Mouse (Mus musculus): Measurements from ENCODE around the gene Rps6kb1. TPM values are rescaled to one million over a fixed set of nuclear protein-coding genes. Genes with fewer than 3 reads are reported as not detected.

Gene Rps6kb1
- 10 to 100 TPM; 38.5 to 41.6 TPM for total RNA-seq (2021)

DNA sequence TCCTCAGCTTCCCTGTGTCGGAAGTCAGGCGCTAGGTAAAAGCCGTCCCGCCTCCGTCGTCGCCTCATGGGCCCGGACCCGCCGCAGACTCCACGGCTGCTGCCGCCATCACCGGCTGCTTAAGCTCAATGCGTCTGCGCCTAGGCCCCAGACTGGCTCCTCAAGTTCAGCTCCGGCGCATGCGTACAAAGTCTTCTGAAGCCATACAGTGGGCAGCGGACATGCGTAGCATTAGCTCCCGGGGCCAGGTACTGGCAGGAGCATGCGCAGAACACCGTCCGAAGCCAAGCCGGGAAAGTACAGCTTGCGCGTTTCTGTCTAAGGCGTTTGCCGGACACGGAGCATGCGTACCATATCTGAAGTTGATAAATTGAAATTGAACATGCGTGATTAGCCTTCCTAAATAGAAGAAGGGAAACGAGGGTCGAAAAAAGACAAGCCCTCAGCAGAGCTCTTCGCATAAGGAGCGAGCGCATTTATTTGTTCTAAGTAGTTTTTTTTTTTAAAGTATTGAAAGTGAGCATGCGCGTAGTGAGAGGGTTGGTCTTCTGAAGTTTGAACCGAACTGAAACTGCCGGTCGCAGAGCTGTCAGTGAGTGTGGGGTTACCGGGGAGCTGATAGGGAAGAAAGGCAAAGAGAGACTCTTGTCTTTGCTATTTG, at the start of gene Rps6kb1, which contains the start of gene Tubd1:
Gene Rps6kb1 (minus strand): TSS at position 167 of the 661 bp plus-strand sequence.
Gene Tubd1 (plus strand): TSS at position 353 of the 661 bp plus-strand sequence.
- peak; percentile 99 for DNase-seq

DNA sequence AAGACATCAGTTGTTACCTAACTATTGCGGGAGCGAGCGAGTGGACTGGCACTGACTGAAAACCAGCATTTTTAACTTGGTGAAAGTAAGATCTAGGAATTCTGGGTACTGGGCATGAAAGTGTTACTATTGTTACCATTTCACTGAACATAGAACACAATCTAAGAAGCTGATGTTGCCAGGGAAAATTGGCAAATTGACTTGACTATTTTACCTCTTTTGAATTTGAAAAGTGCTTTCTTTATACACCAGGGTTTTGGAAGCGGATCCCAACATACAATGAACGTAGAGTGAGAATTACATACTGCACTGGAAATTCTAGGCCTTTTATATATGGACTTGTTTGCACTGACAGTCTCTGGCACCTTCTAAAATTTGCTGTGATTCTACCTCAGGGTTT, 48.8 kb upstream of the Rps6kb1 start:
- no peak for DNase-seq

DNA sequence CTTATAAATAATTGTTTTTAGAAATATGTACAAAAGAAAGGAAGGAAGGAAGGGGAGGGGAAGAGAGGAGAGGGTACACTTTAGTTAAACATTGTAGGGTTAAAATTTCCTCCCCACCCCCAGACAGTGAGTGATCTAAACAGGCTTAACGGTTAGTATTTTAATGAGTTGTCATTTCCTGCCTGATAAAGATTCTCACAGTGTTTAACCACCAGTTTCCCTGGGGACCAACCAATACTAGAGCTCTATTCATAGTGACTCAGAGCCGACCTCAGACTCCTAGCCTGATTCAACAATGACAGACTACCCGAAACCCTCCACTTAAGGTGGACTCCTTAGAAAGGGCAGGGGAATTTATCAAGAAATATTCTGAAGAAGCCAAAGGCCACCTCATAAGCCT, 48.4 kb upstream of the Rps6kb1 start:
- no peak for DNase-seq

DNA sequence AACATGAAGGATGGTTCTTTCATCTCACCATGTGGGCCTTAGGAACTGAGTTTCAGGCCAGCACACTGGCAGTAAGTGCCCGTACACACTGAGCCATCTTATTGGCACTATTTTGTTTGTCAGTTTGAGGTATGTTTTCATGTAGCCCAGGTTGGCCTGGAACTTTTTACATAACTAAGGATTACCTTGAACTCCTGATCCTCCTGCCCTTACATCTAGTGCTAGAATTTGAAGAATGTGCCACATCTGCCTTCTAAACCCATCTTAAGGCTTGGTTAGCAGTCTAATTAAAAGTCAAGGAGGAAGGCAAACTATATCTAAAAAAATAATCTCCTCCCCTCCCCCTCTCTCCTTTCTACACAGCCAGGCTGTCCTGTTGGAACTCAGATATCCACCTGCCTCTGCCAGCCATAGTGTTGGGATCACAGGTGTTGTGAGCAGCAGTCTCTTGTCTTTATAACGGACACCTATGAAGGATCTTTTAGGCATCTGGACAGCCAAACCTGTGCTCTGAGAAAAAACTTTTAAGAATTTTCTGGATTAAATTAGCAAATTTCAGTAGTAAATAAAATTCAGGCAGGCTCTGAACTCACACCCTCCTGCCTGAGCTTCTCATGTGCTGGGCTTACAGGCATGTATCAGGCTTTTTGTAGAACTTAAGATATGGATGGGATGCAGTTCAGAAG, 47.5 kb upstream of the Rps6kb1 start:
- no peak for DNase-seq

DNA sequence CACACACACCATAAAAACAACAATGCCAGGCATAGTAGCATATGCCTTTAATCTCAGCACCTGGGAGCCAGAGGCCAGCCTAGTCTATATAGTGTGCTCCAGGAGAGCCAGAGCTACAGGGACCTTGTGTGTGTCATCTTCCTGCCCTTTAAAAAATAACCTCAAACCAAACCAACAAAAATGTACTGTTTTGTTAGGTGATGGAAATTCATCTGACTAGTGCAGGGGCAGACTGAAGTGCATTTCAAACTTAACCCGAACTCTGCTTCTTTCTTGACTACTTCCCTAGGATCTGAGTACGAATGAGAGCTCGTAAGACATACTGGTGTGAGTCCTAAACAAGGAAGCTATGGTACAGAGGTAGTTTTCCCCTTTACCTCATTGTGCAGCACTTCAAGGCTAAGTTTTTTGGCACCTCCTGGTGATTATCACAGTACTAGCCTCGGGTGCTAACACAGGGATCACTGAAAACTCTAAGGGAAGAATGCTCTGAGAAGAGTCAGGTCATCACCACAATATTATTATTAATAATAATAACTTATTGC, 46.8 kb upstream of the Rps6kb1 start:
- no peak for DNase-seq

DNA sequence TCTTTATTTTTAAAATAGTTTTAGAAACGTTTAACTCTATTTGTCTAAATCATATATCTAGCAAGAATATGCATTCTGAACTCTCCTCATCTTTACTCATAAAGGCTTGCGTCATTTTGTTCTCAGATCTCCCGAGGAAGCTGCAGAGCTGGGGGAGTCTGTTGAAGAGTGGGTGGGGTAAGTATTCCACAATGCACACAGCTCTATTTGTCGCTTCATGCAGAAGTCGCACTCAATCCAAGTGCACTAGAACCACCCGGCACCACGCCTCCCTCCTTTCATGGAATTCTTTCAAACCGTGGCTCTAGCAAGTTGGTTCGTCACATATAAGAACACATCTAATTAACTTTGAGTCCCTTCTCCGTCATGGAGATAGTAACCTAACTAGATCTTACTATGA, 46.0 kb upstream of the Rps6kb1 start:
- DNase-seq = no peak

DNA sequence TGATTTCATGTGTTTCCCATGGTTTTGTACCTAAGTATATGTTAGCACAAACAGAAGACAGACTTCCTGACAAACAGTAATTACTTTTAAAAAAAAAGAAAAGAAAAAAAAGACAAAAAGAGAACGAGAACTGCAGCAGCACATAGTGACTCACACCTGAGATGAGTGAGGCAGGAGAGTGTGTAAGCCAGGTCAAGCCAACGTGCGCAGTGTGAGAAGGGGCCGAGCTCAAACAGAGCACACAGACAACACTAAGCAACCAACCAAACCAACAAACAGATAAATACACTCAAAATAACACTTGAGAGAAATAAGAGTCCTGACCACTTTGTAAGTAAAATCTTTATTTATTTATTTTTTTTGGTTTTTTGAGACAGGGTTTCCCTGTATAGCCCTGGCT, 45.5 kb upstream of the Rps6kb1 start:
- DNase-seq = no peak

DNA sequence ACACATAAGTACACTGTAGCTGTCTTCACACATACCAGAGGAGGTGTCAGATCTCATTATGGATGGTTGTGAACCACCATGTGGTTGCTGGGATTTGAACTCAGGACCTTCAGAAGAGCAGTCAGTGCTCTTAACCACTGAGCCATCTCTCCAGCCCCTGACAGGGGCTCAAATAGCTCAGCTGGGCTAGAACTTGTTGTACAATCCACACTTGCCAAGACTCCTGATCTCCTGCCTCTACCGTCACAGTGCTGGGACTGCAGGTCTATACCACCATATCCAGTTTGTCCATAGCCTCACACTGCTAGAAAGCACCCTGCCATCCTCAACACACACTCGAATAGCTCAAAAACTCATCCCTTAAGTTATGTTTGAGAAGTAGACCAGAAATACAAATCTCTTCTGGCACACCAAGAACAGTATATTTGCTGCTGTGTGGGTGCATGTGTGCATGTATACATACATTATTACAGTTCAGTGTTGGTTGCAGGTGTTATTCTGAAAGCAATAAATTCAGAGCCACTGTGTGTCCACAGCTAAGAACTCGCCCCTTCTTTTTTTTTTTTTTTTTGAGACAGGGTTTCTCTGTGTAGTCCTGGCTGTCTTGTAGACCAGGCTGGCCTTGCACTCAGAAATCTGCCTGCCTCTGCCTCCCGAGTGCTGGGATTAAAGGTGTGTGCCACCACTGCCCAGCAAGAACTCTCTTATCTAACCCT, 44.1 kb upstream of the Rps6kb1 start:
- DNase-seq = no peak

DNA sequence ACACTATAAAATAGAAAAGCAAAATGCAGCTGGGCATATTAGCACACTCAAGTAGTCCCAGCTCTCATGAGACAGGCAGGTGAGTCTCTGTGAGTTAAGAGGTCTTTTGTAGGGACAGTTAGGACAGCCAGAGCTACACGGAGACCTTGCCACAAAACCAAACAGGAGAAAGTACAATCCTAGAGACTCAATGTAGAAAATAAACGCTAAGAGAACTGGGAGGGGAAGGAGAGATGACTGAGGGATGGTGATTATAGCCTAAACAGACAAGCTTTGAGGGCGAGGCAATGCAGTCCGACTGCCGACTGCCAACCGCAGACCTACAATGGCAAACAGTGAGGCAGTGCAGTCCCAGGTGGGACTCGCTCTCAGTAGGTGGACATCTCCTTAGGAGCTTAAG, 43.2 kb upstream of the Rps6kb1 start:
- no peak for DNase-seq

DNA sequence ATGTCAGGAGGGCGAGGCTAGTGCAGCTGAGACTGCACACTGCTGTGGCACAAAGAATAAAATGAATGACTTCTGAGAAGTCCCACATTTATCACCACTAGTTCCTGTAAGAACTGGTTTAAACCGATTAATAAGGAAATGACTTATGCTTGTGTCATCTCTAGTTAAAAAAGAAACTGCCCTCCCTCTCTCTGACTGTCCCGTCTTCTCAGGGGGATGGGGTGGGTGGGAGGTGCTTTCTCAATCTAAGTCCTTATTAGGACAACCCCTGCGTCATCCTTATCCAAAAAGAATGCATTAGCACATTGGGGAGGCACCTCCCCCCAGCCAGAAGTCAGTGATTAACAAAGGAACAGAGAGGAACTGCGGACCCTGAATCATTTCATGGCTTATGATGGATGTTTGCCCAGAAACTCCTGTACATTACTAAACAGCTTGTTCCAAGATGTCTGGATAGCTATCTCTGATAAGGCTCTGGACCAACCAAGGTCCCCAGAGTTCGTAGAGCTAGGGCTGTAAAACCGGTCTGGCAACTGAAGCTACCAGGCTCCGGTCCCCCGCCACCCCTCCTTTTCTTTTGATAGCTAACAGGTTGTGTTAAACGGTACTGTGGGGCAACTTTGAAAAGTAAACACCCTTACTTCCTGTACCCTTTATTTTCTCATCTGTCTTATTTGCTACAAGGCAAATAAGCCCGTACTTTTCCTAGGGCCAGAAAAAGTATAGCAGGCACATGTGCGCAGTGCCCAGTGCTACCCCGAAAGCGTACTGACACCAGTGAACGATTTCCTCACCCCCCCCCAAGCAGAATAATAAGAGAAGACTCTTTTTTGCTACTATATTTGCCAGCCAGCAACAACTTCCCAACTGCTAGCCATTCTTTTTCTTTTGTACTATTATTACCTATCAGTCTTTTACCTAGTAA, 42.5 kb upstream of the Rps6kb1 start:
- DNase-seq = no peak

DNA sequence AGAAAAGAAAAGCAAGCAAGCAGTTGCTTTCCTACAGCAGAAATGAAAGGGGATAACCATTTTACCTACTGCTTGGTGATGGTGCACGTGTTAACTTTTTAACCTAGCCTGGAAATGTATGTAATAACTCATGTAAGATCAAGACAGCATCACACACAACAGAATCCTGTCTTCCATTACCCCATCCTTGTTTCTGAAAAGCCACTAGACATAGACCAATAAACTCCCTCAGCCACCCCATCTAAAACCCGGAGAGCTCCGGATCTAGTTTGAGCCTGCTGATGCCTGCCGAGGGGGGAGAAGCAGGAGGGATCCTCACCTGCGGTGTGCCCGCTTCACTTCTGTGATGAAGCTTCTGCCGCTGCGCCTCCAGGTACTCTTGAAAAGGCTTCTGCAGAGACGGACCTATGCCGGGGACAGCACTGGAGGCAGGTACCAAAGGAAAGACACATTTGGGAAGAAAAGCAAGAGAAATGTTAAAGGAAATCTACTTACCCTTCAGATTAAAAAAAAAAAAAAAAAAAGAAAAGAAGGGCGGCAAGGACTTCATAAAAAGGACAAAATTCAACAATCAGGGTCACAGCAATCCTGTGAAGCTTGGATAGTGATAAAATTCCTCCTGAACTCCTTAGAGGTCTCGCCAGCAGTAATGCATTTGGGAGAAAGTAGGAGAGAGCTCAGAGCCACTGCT, 41.7 kb upstream of the Rps6kb1 start:
- no peak for DNase-seq

DNA sequence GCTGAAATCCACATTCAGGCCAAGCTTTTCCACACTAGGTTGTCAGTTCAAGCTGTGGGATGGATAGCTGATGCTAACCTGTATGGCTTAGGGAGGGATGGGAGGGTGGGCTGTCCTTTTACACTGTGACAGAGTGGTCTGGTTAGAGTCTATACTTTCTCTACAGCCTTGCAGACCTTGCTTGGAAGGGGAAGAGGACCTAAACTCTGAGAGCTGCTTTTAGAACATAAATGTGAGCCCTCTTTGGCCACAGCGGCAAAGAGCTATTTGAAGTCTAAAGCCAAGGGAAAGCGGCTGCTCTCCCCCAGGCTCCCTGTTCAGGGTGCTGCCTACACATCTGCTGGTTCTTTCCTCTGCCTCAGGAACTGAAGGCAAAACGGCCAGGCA, 41.0 kb upstream of the Rps6kb1 start:
- DNase-seq = no peak

DNA sequence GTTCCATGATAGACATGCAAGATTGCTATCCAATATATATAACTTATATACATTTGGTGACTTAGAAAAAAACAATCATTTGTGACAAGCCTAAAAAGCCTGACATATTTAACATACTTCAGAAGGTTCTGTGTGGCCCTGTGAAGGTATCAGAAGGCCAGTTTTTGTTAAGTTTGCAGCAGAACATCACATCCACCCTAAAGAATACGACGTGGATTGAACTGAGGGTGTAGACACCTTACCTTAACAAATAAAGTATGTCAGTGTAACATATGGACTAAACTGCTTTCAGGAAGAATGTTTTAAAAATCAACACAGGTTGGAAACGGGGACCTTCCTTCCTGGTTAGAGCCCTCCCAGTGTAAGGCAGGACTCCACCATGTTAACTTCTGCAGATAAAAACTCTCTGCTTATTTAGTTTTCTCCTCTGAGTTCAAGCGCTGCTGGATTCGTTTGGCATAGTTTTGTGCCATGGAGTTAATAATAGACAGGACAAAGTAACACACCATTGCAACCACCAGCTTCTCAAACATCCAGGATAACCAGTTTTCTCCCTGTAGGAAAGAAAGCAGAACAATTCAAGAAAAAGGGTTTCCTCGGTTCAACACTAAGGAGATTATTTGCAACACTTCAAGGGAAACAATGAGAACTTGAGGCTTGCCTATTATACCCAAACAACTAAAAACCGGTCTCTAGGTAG, 40.4 kb upstream of the Rps6kb1 start:
- DNase-seq = no peak

DNA sequence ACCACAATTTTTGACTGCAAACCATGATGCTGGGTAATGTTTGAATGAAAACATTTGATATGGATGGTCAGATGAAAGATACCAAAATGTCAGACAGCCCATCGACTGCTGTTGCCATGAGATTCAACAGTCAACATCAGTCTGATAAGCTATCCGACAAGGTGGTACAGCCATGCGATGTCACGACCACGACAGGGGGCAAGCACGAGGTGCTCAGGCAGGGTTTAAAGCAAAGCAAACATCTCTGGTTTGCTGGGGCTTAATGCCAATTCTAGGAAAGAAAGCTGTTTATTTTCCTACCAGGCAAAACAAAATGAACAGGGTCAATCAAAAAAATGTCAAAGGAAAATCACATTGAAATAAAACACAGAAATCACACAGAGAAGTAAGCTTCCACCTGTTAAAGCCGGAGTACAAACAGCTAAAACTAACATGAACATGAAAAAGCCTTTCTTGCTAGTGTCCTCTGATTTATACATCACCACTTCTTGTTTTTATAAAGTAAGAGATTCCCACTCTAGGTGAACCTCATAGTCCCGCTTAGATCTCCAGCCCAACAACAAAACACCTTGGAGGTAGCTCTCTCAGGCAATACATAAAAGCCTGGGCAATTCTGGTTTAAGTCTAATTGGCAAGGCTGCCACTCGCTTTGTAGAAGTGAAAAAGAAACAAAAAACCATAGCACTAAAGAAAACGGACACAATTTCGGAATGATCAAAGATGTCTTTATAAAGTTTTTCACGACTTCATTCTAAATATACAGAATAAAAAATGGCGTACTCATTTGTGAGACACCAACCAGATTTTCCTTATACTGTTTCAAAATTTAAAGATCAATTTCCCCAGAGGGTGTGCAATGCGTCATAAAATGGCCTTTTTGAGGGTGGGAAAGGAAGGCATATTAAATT, 39.6 kb upstream of the Rps6kb1 start:
- no peak for DNase-seq

DNA sequence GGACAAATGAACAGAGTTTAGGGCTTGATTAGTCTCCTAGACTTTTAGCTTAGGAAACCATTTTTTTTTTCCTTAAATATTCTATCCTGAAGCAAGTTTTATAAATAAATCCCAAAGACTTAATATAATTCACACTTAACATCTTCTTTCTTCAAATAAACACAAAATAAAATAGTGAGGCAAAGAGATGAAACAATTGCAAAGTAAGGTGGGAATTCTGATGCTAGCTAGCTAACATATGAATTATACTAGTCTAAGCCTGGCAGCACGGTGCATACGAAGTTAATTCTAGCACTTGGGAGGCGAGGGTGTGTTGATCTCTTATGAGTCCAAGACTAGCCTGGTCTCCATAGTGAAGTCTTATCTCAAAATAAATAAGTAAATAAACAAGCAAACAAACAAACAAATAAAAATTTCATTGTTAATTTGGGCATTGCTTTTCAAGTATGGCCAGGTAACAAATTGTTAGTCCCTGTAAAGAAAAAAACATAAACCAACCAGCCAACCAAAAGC, 38.8 kb upstream of the Rps6kb1 start:
- DNase-seq = no peak

DNA sequence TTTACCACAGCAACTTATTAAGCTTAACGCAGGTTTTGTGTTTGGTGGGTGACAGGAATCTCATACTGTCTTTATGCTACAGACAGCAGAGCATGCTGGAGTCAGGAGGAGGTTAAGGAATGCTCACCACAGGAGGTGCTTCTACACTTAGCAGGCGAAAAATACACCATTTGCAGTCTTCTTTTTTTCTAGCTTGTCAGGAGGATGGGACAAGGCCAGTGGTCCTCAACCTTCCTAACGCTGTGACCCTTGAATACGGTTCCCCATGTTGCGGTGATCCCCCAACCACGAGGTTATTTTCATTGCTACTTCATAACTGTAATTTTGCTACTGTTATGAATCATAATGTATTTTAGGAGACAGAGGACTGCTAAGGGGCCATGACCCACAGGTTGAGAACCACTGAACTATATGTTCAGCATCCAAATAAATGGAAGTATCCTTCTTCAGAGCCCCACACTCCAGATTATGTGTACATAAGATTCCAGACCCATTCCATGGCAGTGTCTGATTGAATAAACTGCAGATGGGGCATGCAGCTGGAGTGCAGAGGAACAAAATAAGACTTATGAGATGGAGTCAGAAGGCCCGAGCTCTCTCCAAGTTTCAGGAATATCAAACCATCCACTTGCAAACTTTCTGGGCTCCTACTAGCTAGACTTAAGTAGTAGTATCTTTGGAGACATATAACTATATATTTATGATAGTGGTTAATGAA, 38.1 kb upstream of the Rps6kb1 start:
- DNase-seq = no peak

DNA sequence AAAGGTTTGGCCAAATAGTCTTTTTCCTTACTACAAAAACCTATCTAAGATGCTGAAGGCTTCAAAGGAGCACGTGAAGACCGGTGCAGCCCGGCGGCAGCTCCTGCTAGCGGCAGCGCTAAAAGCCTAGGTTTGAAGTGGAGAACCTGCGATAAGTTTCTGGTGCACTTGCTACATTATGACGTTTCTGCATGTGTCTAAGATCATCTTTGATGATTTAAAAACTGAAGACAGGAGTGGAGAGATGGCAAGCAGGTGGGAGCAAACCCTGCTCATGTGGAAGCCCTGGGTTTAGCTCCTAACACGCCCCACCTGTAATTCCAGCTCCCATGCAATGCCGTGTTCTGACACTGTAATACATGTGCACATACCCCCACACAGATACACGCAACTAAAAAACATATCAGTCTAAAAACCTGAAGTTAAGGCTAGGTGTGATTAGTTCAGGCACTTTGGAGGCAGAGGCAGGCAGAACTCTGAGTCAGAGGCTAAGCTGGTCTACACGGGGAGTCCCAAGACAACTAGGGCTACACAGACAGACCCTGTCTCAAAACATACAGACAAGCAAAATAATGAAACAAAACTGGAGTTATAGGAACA, 37.4 kb upstream of the Rps6kb1 start:
- no peak for DNase-seq

DNA sequence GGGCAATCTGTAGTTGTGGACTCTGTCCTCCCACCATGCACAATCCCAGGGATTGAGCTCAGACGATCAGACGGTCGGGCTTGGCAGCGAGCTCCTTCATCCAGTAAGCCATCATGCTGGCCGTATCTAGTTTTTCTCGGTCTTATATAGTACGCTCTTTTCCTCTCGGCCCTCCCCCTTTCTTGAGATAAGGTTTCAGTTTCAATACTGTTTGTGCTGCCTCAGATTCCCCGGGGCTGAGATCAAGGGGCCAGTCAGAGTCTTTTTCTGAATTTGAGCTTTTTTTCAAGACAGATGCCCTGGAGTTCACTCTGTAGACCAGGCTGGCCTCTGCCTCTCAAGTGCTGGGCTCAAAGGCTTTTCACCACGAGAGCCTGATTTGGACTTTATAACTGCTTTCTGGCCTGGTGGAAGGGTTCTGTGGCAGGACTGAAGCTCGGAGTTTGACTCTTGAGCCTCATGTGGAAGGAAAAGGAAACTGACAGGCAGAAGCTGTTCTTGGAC, 36.7 kb upstream of the Rps6kb1 start:
- no peak for DNase-seq

Data from layer of hippocampus, postnatal 36 days (tissue).